Mouse (Mus musculus) hindbrain, embryonic 10.5 days (tissue): ENCODE measurements at regions not wholly inside any gene's neighbourhood (a gene's known extent, or its start where the extent isn't known, plus 50 kb on each side); places are given as distances from the start of the nearest gene placed in this dataset.
A peak's percentile ranks its signal among the peaks of the same experiment; 100 is the strongest.

Experiments
- DNase-seq: peaks from one replicate; pipeline ENCODE4 v3.0.0-alpha.2; 2017; ENCODE audit warnings: low spot score
- H3K27ac ChIP-seq: fragments of 300-500 bp; sonication (generic); 2 replicates; pipeline ENCODE4 v1.5.1; 2016; ENCODE audit warnings: mild to moderate bottlenecking, moderate library complexity
- H3K27me3 ChIP-seq: fragments of 300-500 bp; sonication (generic); 2 replicates; pipeline ENCODE4 v1.6.1; 2016; ENCODE audit warnings: mild to moderate bottlenecking; ENCODE audit not compliant: poor library complexity, insufficient read depth, severe bottlenecking
- H3K36me3 ChIP-seq: fragments of 300-500 bp; sonication (generic); 2 replicates; pipeline ENCODE4 v1.6.1; 2016; ENCODE audit warnings: mild to moderate bottlenecking, moderate library complexity
- H3K4me1 ChIP-seq: fragments of 300-500 bp; sonication (generic); replicated peaks from 2 replicates; pipeline ENCODE4 v1.6.1; 2016; ENCODE audit warnings: mild to moderate bottlenecking
- H3K4me3 ChIP-seq: fragments of 300-500 bp; sonication (generic); 2 replicates; pipeline ENCODE4 v1.5.1; 2016; ENCODE audit warnings: mild to moderate bottlenecking, moderate library complexity
- H3K9me3 ChIP-seq: fragments of 300-500 bp; sonication (generic); 2 replicates; pipeline ENCODE4 v1.6.1; 2016; ENCODE audit warnings: mild to moderate bottlenecking, moderate library complexity
- WGBS: fragments of 180-500 bp; shearing (Covaris S2); methylation state at CpG from one replicate; pipeline ENCODE4 v1.1.7; 2016; 5-methylcytosine and 5-hydroxymethylcytosine counted together

DNA sequence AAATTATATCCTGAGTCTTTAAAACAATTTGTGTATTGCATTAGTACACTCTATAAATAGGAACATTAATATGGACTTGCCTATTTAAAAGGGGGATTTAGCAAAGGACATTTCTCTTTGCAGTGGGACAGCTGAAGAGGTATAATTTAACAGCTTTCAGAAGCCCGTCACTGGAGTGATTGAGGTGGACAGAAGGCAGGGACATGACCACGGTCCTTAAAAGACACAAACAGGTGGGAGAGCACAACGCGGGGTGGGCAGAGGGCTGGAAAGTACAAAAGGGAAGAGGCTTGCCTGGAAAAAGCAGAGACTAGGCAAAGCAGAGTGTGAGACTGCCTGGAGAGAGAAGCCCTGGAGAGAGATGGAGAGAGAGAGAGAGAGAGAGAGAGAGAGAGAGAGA is 51.9 kb upstream of the Pkhd1 start:
- 81% methylated on average over 4 of the region's 4 CpGs for WGBS
- DNase-seq = no peak

GRCm38 (mm10) chr1:20670489-20670888 is 52.6 kb upstream of the Pkhd1 start:
- Histone ChIP-seq H3K36me3 (no peaks in the 10 kb centered on the region), H3K4me3 (no peak overlapping the region), H3K4me1 (peaks cover 7% of the 10 kb centered on the region), H3K27ac (no peak overlapping the region), H3K27me3 (no peaks in the 10 kb centered on the region), H3K9me3 (no peaks in the 10 kb centered on the region)
- DNase-seq = no peak
- 82% methylated on average over 5 of the region's 5 CpGs for WGBS

More for the DNA sequence above, 51.9 kb upstream of the Pkhd1 start:
- Histone ChIP-seq H3K27ac (no peak overlapping the region), H3K36me3 (no peaks in the 10 kb centered on the region), H3K27me3 (no peaks in the 10 kb centered on the region), H3K9me3 (no peaks in the 10 kb centered on the region), H3K4me1 (peaks cover 6% of the 10 kb centered on the region), H3K4me3 (no peak overlapping the region)

GRCm38 (mm10) chr1:20670906-20671768 is 53.3 kb upstream of the Pkhd1 start:
- Histone ChIP-seq H3K4me3 (no peak overlapping the region), H3K27me3 (no peaks in the 10 kb centered on the region), H3K4me1 (peaks cover 7% of the 10 kb centered on the region), H3K27ac (no peak overlapping the region), H3K36me3 (no peaks in the 10 kb centered on the region), H3K9me3 (no peaks in the 10 kb centered on the region)
- WGBS = 78% methylated on average over 9 of the region's 9 CpGs
- no peak for DNase-seq

DNA sequence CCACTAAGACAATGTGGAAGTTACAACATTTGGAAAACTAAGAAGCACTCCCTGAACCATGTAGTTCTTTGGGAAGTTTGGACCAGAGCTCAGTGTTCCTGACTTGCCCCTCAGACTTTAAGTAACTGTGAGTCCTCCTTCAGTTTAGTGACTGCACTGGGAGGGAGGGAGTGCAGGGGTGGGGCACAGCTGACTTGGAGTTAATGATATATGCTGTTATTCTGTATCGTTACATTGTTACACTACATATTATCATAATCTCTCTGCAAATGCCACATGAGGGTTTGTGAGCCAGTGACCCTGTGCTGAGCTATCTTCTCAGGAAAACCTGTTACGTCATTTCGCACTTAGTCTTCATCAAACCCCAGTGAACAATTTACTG is 53.9 kb upstream of the Pkhd1 start:
- no peaks in the 10 kb centered on the region for H3K9me3 ChIP-seq
- H3K4me1 ChIP-seq = peaks cover 7% of the 10 kb centered on the region
- no peaks in the 10 kb centered on the region for H3K36me3 ChIP-seq
- H3K4me3 ChIP-seq = no peak overlapping the region
- H3K27me3 ChIP-seq = no peaks in the 10 kb centered on the region
- 96% methylated on average over 3 of the region's 3 CpGs for WGBS
- H3K27ac ChIP-seq = no peak overlapping the region
- DNase-seq = no peak

DNA sequence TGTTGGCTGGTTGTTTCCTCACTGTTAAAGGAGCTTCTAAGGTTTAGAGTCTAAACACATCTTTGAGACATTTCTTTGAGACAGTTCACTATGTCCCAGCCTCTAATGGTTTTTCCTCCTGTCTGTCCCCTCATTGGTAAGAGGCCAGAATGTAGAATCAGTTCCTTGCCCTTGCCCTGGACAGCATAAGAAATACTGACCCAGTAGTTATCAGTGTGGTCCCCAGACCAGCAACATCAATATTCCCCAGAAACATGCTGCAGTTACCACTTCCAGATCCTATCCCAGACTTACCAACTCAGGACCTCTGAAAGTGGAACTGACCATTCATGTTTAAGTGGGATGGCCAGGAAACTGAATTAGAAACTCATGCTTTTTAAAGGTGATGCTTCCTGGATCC is 54.4 kb upstream of the Pkhd1 start:
- peaks cover 7% of the 10 kb centered on the region for H3K4me1 ChIP-seq
- DNase-seq = no peak

DNA sequence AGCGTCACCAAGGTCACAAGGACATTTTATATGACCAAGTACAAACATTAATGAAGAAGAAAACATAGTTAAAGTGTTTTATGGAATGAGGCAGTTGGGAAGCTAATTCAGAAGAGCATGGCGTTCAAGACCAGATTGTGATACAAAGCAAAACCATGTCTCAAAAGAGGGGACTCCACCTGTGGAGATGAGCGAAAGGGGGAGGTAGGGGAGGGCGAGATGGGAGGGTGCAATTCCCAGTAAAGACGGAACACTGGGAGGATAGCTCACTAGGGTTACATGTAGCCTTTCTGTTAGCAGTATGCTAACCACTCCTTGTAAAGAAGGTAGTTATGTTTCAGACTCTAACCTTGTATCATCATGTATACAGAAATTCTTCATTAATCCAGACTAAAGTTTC is 55.1 kb upstream of the Pkhd1 start:
- no peaks in the 10 kb centered on the region for H3K9me3 ChIP-seq

More for the DNA sequence above, 54.4 kb upstream of the Pkhd1 start:
- Histone ChIP-seq H3K27me3 (no peaks in the 10 kb centered on the region), H3K36me3 (no peaks in the 10 kb centered on the region), H3K4me3 (no peak overlapping the region), H3K9me3 (no peaks in the 10 kb centered on the region), H3K27ac (no peak overlapping the region)

GRCm38 (mm10) chr1:20673351-20673750 is 55.5 kb upstream of the Pkhd1 start:
- 69% methylated on average over 2 of the region's 2 CpGs for WGBS
- no peak overlapping the region for H3K4me3 ChIP-seq
- DNase-seq = no peak

More for the DNA sequence above, 55.1 kb upstream of the Pkhd1 start:
- no peak for DNase-seq
- peaks cover 11% of the 10 kb centered on the region for H3K4me1 ChIP-seq
- H3K36me3 ChIP-seq = no peaks in the 10 kb centered on the region
- H3K4me3 ChIP-seq = no peak overlapping the region
- H3K27me3 ChIP-seq = no peaks in the 10 kb centered on the region
- no peak overlapping the region for H3K27ac ChIP-seq
- 90% methylated on average over 5 of the region's 5 CpGs for WGBS

GRCm38 (mm10) chr1:20674615-20675014 is 56.1 kb upstream of the Il17a start:
- H3K27ac ChIP-seq = peak overlapping the region; percentile 40
- WGBS = 22% methylated on average over 2 of the region's 2 CpGs
- peaks cover 14% of the 10 kb centered on the region for H3K4me1 ChIP-seq
- no peak for DNase-seq
- no peaks in the 10 kb centered on the region for H3K9me3 ChIP-seq
- H3K4me3 ChIP-seq = no peak overlapping the region
- H3K27me3 ChIP-seq = no peaks in the 10 kb centered on the region
- H3K36me3 ChIP-seq = no peaks in the 10 kb centered on the region

More at GRCm38 (mm10) chr1:20673351-20673750, 55.5 kb upstream of the Pkhd1 start:
- no peak overlapping the region for H3K27ac ChIP-seq
- H3K36me3 ChIP-seq = no peaks in the 10 kb centered on the region
- H3K27me3 ChIP-seq = no peaks in the 10 kb centered on the region
- H3K9me3 ChIP-seq = no peaks in the 10 kb centered on the region
- H3K4me1 ChIP-seq = peaks cover 14% of the 10 kb centered on the region

DNA sequence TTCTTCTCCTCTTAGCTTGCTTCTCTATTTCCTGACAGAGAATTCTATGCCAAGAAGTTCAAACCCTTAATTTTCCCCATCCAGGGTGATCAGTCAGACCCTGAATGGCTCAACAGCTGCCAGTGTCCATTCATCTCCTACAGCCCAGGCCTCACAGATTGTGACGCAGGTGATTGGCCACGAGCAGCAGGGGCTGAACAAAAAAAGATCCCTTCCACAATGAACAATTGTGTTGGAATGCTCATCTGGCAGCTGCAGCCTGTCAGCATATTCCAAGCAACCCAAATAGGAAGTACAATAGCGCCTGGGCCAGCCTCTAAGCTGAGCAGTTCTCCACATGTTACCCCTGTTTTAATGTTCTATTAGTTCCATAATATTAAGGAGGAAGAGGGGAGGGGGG is 52.7 kb upstream of the Il17a start:
- Histone ChIP-seq H3K27me3 (no peaks in the 10 kb centered on the region), H3K27ac (no peak overlapping the region), H3K36me3 (no peaks in the 10 kb centered on the region), H3K9me3 (no peaks in the 10 kb centered on the region), H3K4me1 (peaks cover 14% of the 10 kb centered on the region), H3K4me3 (no peak overlapping the region)
- peak; percentile 55 for DNase-seq
- 25% methylated on average over 3 of the region's 3 CpGs for WGBS

DNA sequence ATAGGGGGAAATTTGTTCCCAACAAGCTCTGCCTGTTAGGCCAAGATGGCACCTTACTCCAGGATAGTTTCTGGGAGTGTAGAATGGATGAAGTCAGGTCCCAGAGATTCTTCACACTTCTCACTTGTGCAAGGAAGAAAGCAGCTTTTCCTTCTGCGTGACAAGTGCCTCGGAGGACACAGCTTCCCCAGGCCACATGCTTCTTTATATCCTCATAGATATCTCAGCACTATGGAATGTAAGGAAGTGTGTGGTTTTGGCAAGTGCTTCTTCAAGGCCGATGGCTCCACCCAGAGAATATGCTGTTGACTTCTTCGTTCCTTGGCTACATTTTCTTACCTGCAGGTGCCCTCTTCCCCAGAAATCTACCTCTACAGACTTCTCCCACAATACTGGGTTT is 51.9 kb upstream of the Il17a start:
- no peak overlapping the region for H3K27ac ChIP-seq

GRCm38 (mm10) chr1:20679299-20679698 is 51.4 kb upstream of the Il17a start:
- no peak for DNase-seq
- no peak overlapping the region for H3K27ac ChIP-seq
- no peaks in the 10 kb centered on the region for H3K36me3 ChIP-seq
- no peaks in the 10 kb centered on the region for H3K27me3 ChIP-seq
- no peak overlapping the region for H3K4me3 ChIP-seq
- no peaks in the 10 kb centered on the region for H3K9me3 ChIP-seq
- 95% methylated on average over 2 of the region's 2 CpGs for WGBS
- peaks cover 13% of the 10 kb centered on the region for H3K4me1 ChIP-seq

More for the DNA sequence above, 51.9 kb upstream of the Il17a start:
- peaks cover 14% of the 10 kb centered on the region for H3K4me1 ChIP-seq
- DNase-seq = no peak
- H3K9me3 ChIP-seq = no peaks in the 10 kb centered on the region
- no peaks in the 10 kb centered on the region for H3K36me3 ChIP-seq
- no peaks in the 10 kb centered on the region for H3K27me3 ChIP-seq
- H3K4me3 ChIP-seq = no peak overlapping the region
- 91% methylated on average over 4 of the region's 4 CpGs for WGBS

GRCm38 (mm10) chr1:20679744-20680341 is 50.9 kb upstream of the Il17a start:
- H3K36me3 ChIP-seq = no peaks in the 10 kb centered on the region
- no peak for DNase-seq
- H3K9me3 ChIP-seq = no peaks in the 10 kb centered on the region
- WGBS = 85% methylated on average over 5 of the region's 5 CpGs
- peaks cover 7% of the 10 kb centered on the region for H3K4me1 ChIP-seq
- H3K4me3 ChIP-seq = no peak overlapping the region
- no peaks in the 10 kb centered on the region for H3K27me3 ChIP-seq
- no peak overlapping the region for H3K27ac ChIP-seq

DNA sequence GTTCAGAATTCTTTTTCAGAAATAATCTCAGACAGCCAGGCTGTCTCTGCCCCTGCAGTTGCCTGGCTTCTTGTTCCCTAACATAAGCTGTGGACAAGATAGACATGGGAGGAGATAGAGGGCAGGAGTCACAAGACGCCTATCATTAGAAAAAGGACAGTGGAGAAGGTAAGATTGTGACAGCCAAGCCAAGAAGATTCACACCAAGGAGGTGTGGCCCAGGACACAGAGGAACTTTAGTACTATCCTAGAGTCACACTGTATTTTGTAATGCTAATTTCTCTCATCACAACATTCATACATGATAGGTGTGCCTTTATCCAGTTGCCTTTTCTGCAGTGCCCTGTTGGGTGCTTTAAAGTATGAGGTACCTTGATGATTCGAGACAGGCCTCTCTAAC is 50.2 kb upstream of the Il17a start:
- H3K27ac ChIP-seq = no peak overlapping the region
- no peaks in the 10 kb centered on the region for H3K9me3 ChIP-seq
- H3K36me3 ChIP-seq = no peaks in the 10 kb centered on the region
- no peaks in the 10 kb centered on the region for H3K27me3 ChIP-seq
- 85% methylated on average over 2 of the region's 2 CpGs for WGBS
- peaks cover 7% of the 10 kb centered on the region; the same call in 1 of the 2 replicates for H3K4me1 ChIP-seq
- no peak overlapping the region for H3K4me3 ChIP-seq
- no peak for DNase-seq
